Mouse (Mus musculus) subcutaneous adipose tissue, adult 2 months (tissue): ENCODE results near the gene Tnfrsf19. TPM values are rescaled to one million over a fixed set of nuclear protein-coding genes. Genes with fewer than 3 reads are reported as not detected.

Source experiments
- polyA plus RNA-seq: library from polyadenylated mRNA; depleted of rRNA; stranded (reverse); fragments of >200 nt; gene quantifications from 2 replicates; pipeline ENCODE4 v1.2.3, GENCODE M21; 2012; ENCODE audit warnings: low replicate concordance; rRNA removed

Tnfrsf19 gene
- 1.6 and 50.8 TPM in 2 replicates for polyA plus RNA-seq

DNA sequence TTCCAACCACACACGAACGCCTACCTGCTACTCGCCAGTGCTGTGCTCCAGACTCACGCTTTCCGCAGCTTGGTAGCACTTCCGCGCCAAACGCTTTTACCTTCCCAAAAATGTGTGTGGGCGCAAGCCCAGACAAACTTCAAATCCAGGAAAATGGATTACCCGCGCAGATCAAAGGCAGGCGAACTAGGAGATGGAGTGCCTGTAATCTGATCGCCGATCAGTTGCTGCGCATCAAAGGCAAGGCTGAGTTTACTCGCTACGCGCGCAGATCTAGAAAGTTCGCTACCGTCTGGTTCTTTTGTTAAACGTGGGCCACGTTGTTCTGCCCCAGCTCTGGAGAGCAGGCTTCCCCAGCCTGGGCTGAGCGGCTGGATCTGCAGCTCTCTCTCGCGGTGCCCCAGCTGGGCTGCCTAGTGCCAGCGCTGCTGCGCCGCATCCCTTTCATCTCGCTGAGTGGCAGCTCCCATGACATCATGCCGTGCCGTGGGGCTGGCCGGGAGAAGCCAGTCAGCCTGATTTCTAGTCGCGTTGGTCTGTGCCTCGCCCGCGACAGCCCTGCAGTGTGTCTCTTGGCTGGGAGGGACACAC, at the start of gene Tnfrsf19:
TSS of gene Tnfrsf19 (minus strand) at position 400 of the 591 bp plus-strand sequence.

Other genes with a start within 250 kb of the Tnfrsf19 start
- 0.69 and 1.9 TPM in 2 replicates for gene Sacs, start 92.0 kb upstream of the Tnfrsf19 start, polyA plus RNA-seq
- gene Sgcg, start 212.0 kb upstream of the Tnfrsf19 start, polyA plus RNA-seq: 0.43 and 2.7 TPM in 2 replicates